Mouse (Mus musculus): Measurements from ENCODE around the gene Atg101. TPM values are rescaled to one million over a fixed set of nuclear protein-coding genes. Genes with fewer than 3 reads are reported as not detected.

Atg101 gene
- total and polyA plus RNA-seq, 3 experiments = 75.2 to 75.5 TPM; not detected in 1

DNA sequence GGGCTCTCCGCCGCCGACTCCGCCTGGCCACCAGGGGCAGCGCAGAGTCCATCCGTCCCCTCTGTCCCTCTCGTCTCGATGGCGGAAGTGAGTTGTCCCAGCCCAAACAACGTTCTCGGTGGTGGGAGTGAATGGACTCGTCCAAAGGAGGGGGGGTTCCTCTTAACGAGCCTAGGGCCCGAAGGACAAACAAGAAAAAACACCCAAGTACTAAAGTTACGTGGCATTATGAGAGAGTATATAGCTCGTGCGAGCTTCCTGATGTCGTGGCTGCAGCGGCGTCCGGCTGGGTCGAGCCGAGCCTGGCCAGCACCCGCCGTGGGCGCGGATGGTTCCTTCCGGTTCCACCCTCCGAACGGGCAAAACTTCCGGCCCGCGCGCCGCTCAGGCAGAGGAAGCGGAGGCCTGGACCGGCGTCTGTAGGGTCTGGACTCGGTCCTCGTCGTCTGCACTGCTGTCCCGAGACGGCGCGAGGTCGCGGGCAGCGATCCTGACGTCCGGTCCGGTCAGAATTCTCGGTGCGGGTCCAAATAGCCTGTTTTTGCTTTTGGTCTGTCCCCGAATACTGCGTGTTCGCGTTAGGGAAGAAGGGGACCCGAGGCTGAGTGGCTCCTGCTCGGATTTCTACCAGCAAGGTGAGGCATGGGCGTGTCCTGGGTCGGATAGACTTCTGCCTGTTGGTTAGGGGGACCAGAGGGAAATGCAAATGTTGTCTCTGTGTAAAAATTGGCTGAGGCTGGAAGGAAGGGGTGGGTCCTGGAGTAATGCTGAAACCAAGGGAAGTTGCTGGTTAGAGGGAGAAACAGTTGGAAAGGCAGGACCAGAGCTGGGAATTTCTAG lies at the start of gene Atg101 (continued):
- peak; percentile 85 to 99 (median 99) for TF ChIP-seq CTCF (IDR thresholded peaks at IDR 0.05 in 2 of 3, conservative IDR thresholded peaks at IDR 0.05 in 1 of 3; ENCODE audit: control insufficient read depth in 1 of 3, insufficient read depth in 1 of 3, low read depth in 2 of 3, low read length in 3 of 3, poor library complexity in 1 of 3, severe bottlenecking in 1 of 3)
- TF ChIP-seq GATA1 (IDR thresholded peaks at IDR 0.05; ENCODE audit: low read depth, low read length) = no peak
- no peak for TF ChIP-seq E2F4 (IDR thresholded peaks at IDR 0.05; ENCODE audit: borderline replicate concordance, low read depth, low read length)
- TF ChIP-seq CHD1 (IDR thresholded peaks at IDR 0.05; ENCODE audit: low read depth, low read length) = peak; percentile 100
- TF ChIP-seq HCFC1 (IDR thresholded peaks at IDR 0.05; ENCODE audit: low read depth, low read length) = peak; percentile 97

DNA sequence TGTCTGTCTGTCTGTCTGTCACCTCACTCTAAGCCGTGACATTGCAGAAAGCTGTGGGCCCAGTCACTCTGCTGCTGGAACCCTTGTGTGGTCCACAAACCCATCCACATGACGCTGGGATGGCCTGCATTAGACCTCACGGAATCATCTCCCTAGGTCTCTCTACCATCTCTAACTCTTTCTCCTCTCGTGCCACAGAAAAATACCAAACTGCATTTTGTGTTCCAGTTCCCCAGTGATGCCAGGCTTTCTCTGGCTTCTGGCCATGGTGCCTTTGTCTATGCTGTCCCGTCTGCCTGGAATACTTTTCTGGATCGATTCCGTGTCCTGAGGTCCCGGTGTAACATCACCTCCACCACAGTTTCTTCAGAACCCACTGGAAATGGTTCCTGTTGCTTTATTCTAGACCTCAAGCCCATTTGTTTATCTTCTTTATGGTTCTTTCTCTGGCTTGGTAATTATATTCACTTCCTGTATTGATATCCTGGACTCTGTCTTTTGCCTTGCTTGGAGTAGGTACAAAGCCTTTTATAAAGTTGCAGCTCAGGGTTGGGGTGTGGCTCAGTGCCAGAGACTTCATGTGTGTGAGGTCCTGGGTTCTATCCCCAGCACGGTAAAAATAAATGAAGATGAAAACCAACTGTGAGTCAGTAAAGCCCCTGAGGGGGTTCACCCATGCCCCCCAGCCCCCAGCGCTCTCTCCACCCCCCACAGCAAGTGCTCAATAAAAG lies 49.3 kb upstream of the Atg101 start:
- H3K9ac ChIP-seq (ENCODE audit: control insufficient read depth, low read depth, low read length, poor library complexity, severe bottlenecking) = no peak overlapping the region
- H3K27me3 ChIP-seq (ENCODE audit: control insufficient read depth in 1 of 2, insufficient read depth in 2 of 2, low read length in 2 of 2) = no peaks in the 10 kb centered on the region
- H3K27ac ChIP-seq (ENCODE audit: control insufficient read depth, low read depth, low read length) = no peak overlapping the region
- no peaks in the 10 kb centered on the region for H3K79me2 ChIP-seq (ENCODE audit: control insufficient read depth, insufficient read depth, low read length, poor library complexity)
- 0 out of 4 replicates have a peak, but pooled peaks of 1 of the 2 experiments have one; percentile 18 for TF ChIP-seq EP300 (IDR thresholded peaks at IDR 0.05; ENCODE audit: low read depth in 1 of 2, low read length in 2 of 2)
- TF ChIP-seq UBTF (IDR thresholded peaks at IDR 0.05; ENCODE audit: borderline replicate concordance, insufficient read depth, low read depth, low read length) = no peak
- H3K9me3 ChIP-seq (replicated peaks; ENCODE audit: insufficient read depth, low read length) = no peaks in the 10 kb centered on the region
- DNase-seq (ENCODE audit: low read depth, low spot score) = no peak
- H3K4me3 ChIP-seq (ENCODE audit: control insufficient read depth in 1 of 2, insufficient read depth in 1 of 2, low read depth in 2 of 2, low read length in 2 of 2) = no peak overlapping the region
- H3K36me3 ChIP-seq (ENCODE audit: control insufficient read depth in 1 of 2, insufficient read depth in 2 of 2, low read length in 2 of 2) = no peaks in the 10 kb centered on the region; a peak in 1 of 4 replicates
- no peaks in the 10 kb centered on the region for H3K4me1 ChIP-seq (ENCODE audit: control insufficient read depth in 1 of 2, insufficient read depth in 2 of 2, low read length in 2 of 2)

GRCm38 (mm10) chr15:101235342-101235698 lies 48.8 kb upstream of the Atg101 start:
- H3K79me2 ChIP-seq (ENCODE audit: control insufficient read depth, insufficient read depth, low read length, poor library complexity) = no peaks in the 10 kb centered on the region
- no peak overlapping the region for H3K9ac ChIP-seq (ENCODE audit: control insufficient read depth, low read depth, low read length, poor library complexity, severe bottlenecking)
- TF ChIP-seq ELF1 (IDR thresholded peaks at IDR 0.05; ENCODE audit: low read depth, low read length) = no peak
- no peak for TF ChIP-seq ZMIZ1 (IDR thresholded peaks at IDR 0.05; ENCODE audit: low read depth, low read length)
- no peak for TF ChIP-seq MAZ (IDR thresholded peaks at IDR 0.05; ENCODE audit: low read depth, low read length)
- no peak for TF ChIP-seq MEF2A (IDR thresholded peaks at IDR 0.05; ENCODE audit: extremely low read depth, insufficient replicate concordance, low read depth, low read length, poor library complexity, severe bottlenecking)
- TF ChIP-seq CTCF (IDR thresholded peaks at IDR 0.05 in 2 of 3, conservative IDR thresholded peaks at IDR 0.05 in 1 of 3; ENCODE audit: control insufficient read depth in 1 of 3, insufficient read depth in 1 of 3, low read depth in 2 of 3, low read length in 3 of 3, poor library complexity in 1 of 3, severe bottlenecking in 1 of 3) = no peak
- TF ChIP-seq EP300 (IDR thresholded peaks at IDR 0.05; ENCODE audit: low read depth in 1 of 2, low read length in 2 of 2) = no peak
- no peak for TF ChIP-seq ZNF384 (IDR thresholded peaks at IDR 0.05; ENCODE audit: low read depth, low read length)
- H3K4me3 ChIP-seq (ENCODE audit: control insufficient read depth in 1 of 2, insufficient read depth in 1 of 2, low read depth in 2 of 2, low read length in 2 of 2) = no peak overlapping the region
- DNase-seq (ENCODE audit: low read depth, low spot score) = no peak
- H3K4me1 ChIP-seq (ENCODE audit: control insufficient read depth in 1 of 2, insufficient read depth in 2 of 2, low read length in 2 of 2) = no peaks in the 10 kb centered on the region
- no peak overlapping the region for H3K27ac ChIP-seq (ENCODE audit: control insufficient read depth, low read depth, low read length)
- H3K27me3 ChIP-seq (ENCODE audit: control insufficient read depth in 1 of 2, insufficient read depth in 2 of 2, low read length in 2 of 2) = no peaks in the 10 kb centered on the region
- no peaks in the 10 kb centered on the region for H3K9me3 ChIP-seq (replicated peaks; ENCODE audit: insufficient read depth, low read length)
- no peaks in the 10 kb centered on the region; a peak in 1 of 4 replicates for H3K36me3 ChIP-seq (ENCODE audit: control insufficient read depth in 1 of 2, insufficient read depth in 2 of 2, low read length in 2 of 2)

Data from MEL (cell line).